Mouse (Mus musculus): ENCODE data around the gene Mast4.

DNA sequence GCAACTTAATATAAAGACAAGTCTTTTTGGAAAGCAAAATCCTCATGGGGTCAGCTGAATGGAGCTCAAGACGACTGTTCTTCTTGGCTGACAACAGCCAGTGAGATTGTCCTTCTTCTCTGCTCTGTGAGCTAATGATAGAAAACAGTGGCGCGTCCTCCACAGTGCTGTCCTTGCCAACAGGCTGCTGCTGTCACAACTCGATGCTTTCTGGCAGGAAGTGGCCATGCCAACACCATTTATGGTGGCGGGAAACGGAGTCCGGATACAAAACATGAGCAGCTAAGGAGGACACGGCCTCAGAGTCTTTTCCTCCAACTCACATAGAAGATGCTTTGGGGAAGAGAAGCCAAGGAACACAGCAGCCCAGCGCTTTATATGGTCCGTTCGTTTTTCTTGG is 340.2 kb downstream of the Mast4 start:
- TF ChIP-seq CTCF (IDR thresholded peaks at IDR 0.05; ENCODE audit: low read depth, low read length) = no peak
- TF ChIP-seq POLR2A (IDR thresholded peaks at IDR 0.05; ENCODE audit: borderline replicate concordance, low read depth, low read length) = no peak
